Mouse (Mus musculus) adrenal gland, postnatal 36 days (tissue): ENCODE measurements around the gene Gm28539. TPM values are rescaled to one million over a fixed set of nuclear protein-coding genes. Genes with fewer than 3 reads are reported as not detected.
A peak's percentile ranks its signal among the peaks of the same experiment; 100 is the strongest.

Experiments
- DNase-seq, 2 experiments: peaks; one replicate each; pipeline ENCODE4 v3.0.0; 2021; ENCODE audit warnings: mixed read lengths in 1 of 2
- long read RNA-seq, 2 experiments: library from polyadenylated mRNA; stranded (forward); transcript quantifications; one replicate each; pipeline ENCODE4 v2.0.0; 2021; ENCODE audit warnings: borderline sequencing depth in 2 of 2
- total RNA-seq, 2 experiments: library from RNA; stranded (reverse); gene quantifications; 2 replicates each; pipeline ENCODE4 v1.2.3; 2021

Gene Gm28539
- total RNA-seq = 1 to 10 TPM; 3.3 to 3.7 TPM
- long read RNA-seq, experiment 1, partial matches to known transcripts = 0 of 4 reads
- long read RNA-seq, experiment 1, other reads (novel, unspliced or antisense) = 4 of 4 reads
- long read RNA-seq, experiment 2 = 0 reads

- peak; percentile 95 for DNase-seq
Observed at GRCm38 (mm10) chr16:18836468-18837208, at the start of gene Gm28539, which contains the start of gene 2510002D24Rik. Gene Gm28539, plus strand, starts transcription at chr16:18836584. Gene 2510002D24Rik, plus strand, starts transcription at chr16:18836578.

DNA sequence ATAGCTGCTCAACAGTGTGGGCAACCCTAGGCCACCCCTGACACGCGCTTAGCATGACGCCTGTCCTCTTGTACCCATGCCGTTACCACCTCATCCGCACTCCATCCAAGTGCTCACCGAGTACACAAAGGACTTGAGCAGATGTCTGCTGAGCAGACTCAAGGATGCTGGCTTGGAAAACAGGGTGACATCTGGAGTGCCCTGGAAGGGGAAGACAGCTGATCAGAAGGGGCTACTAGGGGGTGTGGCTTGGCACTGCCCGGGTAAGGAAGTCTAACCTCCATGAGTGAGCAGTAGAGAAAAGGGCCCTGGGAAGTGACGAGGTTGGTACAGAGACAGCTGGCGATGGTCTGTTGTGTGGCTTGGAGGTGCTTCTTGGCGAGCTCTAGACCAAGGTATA is 49.7 kb upstream of the Gm28539 start:
- no peak for DNase-seq

- no peak for DNase-seq
Observed at GRCm38 (mm10) chr16:18788627-18789406, 47.6 kb upstream of the Gm28539 start.

- no peak for DNase-seq
Observed at GRCm38 (mm10) chr16:18795223-18795899, 41.0 kb upstream of the Gm28539 start.

- no peak for DNase-seq
Observed at GRCm38 (mm10) chr16:18796645-18797044, 39.7 kb upstream of the Gm28539 start.

GRCm38 (mm10) chr16:18798151-18798550 is 38.2 kb upstream of the Gm28539 start:
- DNase-seq = peak; percentile 24 to 26

DNA sequence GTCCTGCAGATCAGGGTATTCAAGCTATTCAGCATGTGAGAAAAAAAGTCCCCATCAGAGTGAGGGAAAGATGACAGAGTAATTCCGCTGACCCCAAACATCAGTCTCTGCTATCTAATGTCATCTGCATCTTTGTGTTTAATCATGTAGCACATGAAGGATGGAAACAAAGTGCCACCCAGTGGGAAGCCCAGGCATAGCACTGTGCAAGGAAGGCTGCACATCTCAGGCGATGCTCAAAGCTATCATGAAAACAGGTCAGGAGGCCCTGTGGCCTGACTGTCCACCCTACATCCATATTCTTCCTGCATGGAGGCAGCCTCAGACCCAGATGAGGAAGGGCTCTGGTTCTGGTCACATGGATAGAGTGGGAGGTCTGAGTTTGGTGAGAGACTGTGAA is 37.5 kb upstream of the Gm28539 start:
- DNase-seq = peak; percentile 65 to 74

GRCm38 (mm10) chr16:18805746-18806145 is 30.6 kb upstream of the Gm28539 start:
- peak; percentile 61 to 65 for DNase-seq

- peak; percentile 26 to 43 for DNase-seq
Observed at GRCm38 (mm10) chr16:18809001-18809400, 27.4 kb upstream of the Gm28539 start.

DNA sequence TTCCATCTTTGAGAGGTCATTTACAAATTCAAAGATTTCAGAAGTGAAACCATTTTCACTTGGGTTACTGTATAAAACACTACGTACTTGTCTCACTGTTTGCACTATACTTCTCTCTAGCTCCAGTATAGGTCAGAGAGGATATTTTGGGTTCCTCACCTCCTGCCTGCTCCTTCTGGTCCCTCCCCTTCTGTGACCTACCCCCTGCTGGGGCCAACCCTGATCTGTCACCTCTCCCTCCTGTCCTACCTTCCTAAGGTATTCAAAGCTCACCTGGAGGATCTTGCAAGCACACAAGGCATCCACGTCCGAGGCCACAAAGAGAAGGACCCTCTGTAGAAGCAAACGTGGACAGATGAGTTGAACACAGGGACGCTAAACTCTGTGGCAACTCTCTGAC is 25.4 kb upstream of the Gm28539 start:
- no peak for DNase-seq

DNA sequence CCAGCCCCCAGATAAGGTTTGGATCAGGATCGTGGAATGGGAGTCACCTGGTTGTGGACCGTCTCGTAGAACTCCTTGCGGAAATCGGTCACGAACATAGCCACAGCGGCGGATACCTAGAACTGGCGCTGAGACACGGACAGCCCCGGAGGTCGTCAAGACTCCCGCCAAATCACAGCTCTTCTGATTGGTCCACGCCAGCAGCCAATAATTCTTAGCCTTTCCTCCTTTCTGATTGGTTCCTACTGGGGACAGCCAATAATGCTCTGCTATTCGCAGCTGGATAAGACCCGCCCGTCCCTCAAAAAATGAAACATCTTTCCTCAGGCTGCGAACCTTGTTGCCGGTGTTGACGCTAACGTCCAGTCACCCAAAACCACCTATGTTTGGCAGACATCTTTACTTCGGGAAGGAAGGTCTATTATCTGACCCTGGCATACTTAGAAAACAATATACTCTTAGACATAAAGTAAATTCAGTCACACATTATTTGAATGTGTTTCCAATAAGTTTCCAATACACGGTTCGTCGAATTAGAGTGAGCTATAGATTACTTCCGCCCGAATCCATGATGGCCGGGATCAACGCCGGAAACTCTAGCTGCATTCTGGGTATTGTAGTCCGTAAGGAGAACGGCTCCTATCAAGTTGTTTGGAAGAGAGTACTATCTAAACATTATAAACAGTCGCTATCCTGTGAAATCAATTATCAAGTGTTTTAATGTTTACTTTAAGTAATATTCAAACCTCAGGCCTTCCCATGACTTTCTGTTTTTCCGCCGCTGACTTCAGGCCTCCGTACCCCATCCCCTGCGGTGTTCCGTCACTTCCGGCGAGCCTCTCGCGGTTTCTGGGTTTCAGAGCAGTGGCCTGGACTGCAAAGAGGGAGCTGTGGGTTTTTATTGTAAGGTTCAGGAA is 24.7 kb upstream of the Gm28539 start, which contains the start of the genes Ufd1 and Cdc45:
TSS of gene Ufd1 (plus strand) at position 312 of the 917 bp plus-strand sequence.
TSS of gene Cdc45 (minus strand) at position 520 of the 917 bp plus-strand sequence.
- DNase-seq = peak; percentile 91 to 93

DNA sequence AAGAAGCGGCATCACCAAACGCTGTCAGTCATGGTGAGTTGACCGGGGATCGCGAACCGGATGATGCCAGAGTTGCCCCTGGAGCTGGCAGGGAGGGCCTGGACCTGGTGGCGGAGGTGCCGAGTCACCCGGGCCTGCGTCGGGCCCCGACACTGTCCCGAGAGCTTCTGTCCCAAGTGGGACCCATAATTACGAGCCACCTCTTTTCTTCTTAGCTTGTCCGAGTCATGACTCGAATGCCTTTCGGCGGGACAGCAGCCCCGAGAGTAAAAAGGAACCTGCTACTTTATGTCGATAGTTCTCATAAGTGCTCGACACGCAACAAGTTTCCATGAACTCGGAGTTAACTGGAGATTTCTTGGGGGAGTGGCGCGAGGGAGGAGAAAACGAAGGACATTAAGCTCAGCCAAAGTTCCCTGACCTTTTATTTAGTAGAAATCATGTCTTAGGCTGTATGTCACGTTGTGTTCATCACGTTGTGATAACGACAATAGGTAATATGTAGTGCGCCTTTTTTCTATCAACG is 23.9 kb upstream of the Gm28539 start:
- peak in 1 of 2 experiments; percentile 56 for DNase-seq

GRCm38 (mm10) chr16:18822356-18822755 is 14.0 kb upstream of the Gm28539 start:
- no peak for DNase-seq

GRCm38 (mm10) chr16:18822925-18823324 is 13.5 kb upstream of the Gm28539 start:
- no peak for DNase-seq

GRCm38 (mm10) chr16:18828630-18829029 is 7.8 kb upstream of the Gm28539 start:
- no peak for DNase-seq

DNA sequence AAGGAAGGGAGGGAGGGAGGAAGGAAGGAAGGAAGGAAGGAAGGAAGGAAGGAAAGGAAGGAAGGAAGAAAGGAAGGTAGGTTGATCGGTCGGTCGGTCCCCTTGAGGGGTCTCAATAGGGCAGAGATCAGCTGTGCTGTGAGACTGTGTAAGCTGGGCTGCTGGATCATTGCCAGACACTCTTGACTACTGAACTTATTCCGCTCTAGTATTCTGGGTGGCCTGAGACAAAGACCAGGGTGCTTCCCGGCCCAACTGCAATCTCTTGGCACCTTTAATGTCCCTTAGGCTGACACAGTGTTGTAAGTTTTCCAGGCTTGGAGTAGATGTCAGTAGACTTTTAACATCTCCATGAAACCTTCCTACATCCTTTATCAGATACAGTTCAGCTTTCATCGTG is 7.3 kb upstream of the Gm28539 start:
- DNase-seq = no peak

DNA sequence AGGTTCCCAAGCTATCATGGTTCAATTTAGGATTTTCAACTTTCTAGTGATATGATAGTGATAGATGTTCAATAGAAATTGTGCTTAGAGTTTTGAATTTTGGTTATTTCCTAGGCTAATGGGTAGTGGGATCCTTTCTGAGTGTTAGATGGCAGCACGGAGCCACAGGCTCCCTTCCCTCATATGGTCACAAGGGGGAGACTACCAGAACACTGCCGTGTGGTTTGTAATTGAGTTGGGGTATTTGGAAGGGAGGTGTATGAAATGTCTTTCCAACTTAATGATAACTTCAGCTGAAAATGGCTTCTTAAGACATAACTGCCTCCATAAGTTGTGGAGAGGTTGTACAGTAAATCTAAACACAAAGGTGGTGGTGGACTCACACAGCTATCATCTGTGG is 2.9 kb upstream of the Gm28539 start:
- DNase-seq = no peak

DNA sequence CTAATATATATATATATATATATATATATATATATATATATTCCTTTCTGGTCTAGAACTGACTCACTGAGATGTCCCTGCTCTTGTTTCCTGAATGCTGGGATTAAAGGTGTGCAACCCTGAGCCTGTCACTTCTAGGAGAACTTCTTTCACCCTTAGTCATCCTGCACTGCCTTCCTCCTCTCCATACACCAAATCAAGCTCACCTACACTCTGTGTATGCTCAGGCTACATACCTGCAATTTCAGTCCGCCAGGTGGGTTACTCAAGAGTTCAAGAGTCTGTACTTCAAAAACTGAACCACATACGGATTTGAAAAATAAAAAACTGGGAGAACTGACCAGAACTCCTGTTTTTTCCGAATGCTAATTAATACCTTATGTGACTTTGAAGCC is 314 bp upstream of the Gm28539 start:
- DNase-seq = no peak

DNA sequence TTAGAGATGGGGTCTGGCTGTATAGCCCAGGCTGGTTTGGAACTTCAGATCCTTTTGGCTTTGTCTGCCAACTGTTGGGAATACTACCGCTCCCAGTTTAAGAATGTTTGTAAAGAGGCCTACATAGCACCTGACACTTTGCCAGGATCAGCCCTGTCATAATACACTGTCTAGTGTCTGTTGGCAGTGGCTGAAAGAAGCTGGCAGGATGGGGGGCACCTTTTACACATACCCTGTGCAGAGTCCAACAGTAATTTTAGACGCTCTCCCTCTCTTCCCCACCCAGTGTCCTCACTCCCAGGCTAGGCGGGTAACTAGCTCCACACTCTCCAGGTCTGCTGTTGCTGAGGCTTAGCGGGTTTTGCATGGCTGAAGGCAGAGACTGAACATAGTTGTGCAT is 2.0 kb downstream of the Gm28539 start:
- DNase-seq = no peak

DNA sequence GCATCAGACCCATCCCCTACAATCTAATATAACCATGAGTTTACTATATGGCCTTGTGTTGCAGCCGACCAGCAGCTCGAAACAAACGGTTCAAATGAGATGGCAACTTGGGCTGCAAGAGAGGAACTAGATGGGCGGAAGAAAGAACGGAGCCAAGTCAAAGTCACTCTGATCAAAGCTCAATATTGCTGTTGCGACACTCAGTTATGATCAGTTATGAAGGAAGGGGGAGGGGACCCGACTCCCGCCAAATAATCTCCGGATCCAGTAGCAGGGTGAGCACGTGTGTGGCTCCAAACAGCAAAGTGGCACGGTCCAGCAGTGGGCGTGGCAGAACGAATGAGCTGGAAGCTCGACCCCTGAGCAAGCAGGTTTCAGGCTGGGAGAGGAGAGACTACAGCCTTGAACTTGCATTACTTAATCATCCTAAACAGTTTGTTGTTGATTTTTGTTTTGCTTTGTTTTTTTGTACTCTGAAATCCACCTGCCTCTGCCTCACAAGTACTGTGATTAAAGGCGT is 10.0 kb downstream of the Gm28539 start:
- no peak for DNase-seq
